Mouse (Mus musculus): ENCODE data around the gene Pi16. TPM values are rescaled to one million over a fixed set of nuclear protein-coding genes. Genes with fewer than 3 reads are reported as not detected.

Gene Pi16
- not detected for polyA plus RNA-seq (2014; fragmentation: Illumina TruSeq; extraction: RNeasy Lipid Tissue Mini Kit (QIAGEN cat#74804); ENCODE audit: low read depth, low replicate concordance)

DNA sequence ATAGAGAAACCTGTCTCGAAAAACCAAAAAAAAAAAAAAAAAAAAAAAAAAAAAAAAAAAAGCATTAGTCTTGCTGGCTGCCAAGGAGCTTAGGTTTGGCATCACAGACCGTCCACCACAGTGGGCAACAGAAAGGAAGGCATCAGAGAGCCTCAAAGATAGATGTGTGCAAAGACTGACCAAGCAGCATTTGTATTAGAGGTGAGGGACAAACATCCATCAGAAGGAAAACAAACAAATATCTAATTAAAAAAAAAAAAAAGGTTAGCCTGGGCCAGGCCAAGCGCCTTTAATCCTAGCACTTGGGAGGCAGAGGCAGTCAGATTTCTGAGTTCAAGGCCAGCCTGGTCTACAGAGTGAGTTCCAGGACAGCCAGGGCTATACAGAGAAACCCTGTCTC is at the start of gene Pi16:
TSS of gene Pi16 (plus strand) at position 301 of the 400 bp plus-strand sequence.

DNA sequence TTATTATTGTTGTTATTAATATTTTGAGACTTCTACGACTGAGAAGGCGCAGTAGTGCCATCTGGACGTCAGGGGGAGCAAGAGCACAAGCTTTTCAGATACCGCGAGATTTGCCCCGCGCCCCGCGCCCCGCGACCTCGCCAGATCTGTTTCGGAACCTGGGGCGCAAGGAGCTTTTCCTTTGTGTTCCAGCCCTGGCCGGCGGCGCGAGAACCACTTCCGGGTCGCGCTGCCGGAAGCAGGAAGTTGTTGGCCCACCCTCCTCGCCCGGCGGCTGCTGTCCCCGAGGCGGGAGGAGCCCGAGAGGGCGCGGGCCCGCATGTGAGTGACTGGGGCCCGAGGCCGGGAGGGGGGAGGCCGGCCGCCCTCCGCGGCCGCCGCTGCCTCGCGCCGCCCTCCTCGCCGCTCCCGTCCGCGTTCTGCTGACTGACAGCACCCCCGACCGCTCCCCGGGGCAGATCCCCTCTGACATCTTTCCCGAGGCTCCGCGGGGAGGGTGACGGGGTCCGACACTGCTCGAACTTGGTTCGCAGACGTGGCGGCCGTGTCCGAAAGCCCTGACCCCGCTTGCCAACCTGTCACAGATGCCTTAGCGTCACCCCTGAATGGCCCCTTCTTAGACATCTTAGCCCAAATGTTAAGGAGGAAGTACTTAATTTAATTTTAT is 48.7 kb upstream of the Pi16 start, which contains the start of gene BC004004:
TSS of gene BC004004 (plus strand) at position 107 of the 667 bp plus-strand sequence.

DNA sequence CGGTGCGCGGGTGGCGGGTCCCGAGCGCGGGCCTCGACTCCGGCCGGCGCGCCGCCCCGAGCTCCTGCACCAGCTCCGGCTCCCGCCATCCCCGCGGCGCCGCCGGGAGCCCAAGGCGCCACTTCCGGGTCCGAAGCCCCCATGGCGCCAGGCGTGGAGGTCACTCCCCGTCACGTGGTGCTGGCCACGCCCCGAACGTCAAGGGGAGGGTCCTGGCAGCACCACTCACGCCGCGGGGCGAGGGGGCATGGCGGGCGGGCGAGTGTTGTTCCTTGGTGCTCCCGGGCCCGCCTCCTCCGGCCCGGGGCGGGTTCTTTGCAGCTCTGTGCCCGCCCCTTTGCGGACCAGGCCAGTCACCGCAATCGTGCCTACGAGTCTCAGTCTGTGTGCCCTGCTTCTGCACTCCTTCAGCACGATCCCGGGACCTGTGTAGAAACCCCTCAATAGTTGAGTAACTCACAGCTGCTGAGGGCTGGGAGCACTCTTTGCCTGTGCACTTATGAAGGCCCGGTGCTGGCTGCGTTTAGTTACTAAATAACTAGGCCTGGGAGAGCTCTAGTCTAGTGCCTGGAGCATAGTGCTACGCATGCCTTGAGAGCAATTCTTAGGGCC is 30.3 kb downstream of the Pi16 start, which contains the start of gene Mtch1:
TSS of gene Mtch1 (minus strand) at position 290 of the 612 bp plus-strand sequence.

DNA sequence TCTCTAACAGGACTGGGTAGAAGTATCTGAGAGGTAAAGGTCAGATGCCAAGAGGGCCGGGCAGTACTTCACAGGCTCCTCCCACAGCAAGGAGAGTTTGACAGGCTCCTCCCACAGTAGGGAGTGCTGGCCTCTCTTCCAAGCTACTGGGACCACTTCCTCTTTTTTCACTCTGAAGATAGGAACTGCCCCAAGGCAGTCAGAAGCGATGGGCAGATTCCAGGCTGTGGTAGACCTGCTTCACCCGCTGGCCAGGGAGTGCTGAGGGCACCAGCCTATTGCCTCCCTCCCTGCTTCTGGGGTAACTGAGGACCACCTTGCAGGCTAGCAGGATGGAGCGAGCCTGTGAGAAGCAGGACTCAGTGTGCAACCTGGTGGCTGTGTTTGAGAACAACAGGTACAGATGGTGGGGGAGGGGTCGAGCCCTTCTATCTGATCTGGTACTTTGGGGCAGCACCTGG is 43.3 kb downstream of the Pi16 start, which contains the start of gene Fgd2:
TSS of gene Fgd2 (plus strand) at position 154 of the 461 bp plus-strand sequence.

Other genes with a start within 250 kb of the Pi16 start
- 148 TPM for gene Cdkn1a, start 226.7 kb upstream of the Pi16 start, polyA plus RNA-seq (2014; fragmentation: Illumina TruSeq; extraction: RNeasy Lipid Tissue Mini Kit (QIAGEN cat#74804); ENCODE audit: low read depth, low replicate concordance)
- not detected for gene Rab44, start 203.5 kb upstream of the Pi16 start, polyA plus RNA-seq (2014; fragmentation: Illumina TruSeq; extraction: RNeasy Lipid Tissue Mini Kit (QIAGEN cat#74804); ENCODE audit: low read depth, low replicate concordance)
- not detected for gene Cpne5, start 79.5 kb upstream of the Pi16 start, polyA plus RNA-seq (2014; fragmentation: Illumina TruSeq; extraction: RNeasy Lipid Tissue Mini Kit (QIAGEN cat#74804); ENCODE audit: low read depth, low replicate concordance)
- 14.9 TPM for gene Ppil1, start 53.5 kb upstream of the Pi16 start, polyA plus RNA-seq (2014; fragmentation: Illumina TruSeq; extraction: RNeasy Lipid Tissue Mini Kit (QIAGEN cat#74804); ENCODE audit: low read depth, low replicate concordance)
- gene BC004004, start 48.9 kb upstream of the Pi16 start, polyA plus RNA-seq (2014; fragmentation: Illumina TruSeq; extraction: RNeasy Lipid Tissue Mini Kit (QIAGEN cat#74804); ENCODE audit: low read depth, low replicate concordance), result 76.9 TPM
- 10.2 TPM for gene Mtch1, start 30.3 kb downstream of the Pi16 start, polyA plus RNA-seq (2014; fragmentation: Illumina TruSeq; extraction: RNeasy Lipid Tissue Mini Kit (QIAGEN cat#74804); ENCODE audit: low read depth, low replicate concordance)
- 1.1 TPM for gene Fgd2, start 43.2 kb downstream of the Pi16 start, polyA plus RNA-seq (2014; fragmentation: Illumina TruSeq; extraction: RNeasy Lipid Tissue Mini Kit (QIAGEN cat#74804); ENCODE audit: low read depth, low replicate concordance)
- gene Pim1, start 173.1 kb downstream of the Pi16 start, polyA plus RNA-seq (2014; fragmentation: Illumina TruSeq; extraction: RNeasy Lipid Tissue Mini Kit (QIAGEN cat#74804); ENCODE audit: low read depth, low replicate concordance), result 21.7 TPM
- gene Gm17657, start 232.0 kb downstream of the Pi16 start, polyA plus RNA-seq (2014; fragmentation: Illumina TruSeq; extraction: RNeasy Lipid Tissue Mini Kit (QIAGEN cat#74804); ENCODE audit: low read depth, low replicate concordance), result not detected
- 4.8 TPM for gene Tbc1d22b, start 232.1 kb downstream of the Pi16 start, polyA plus RNA-seq (2014; fragmentation: Illumina TruSeq; extraction: RNeasy Lipid Tissue Mini Kit (QIAGEN cat#74804); ENCODE audit: low read depth, low replicate concordance)
- gene Tmem217, start 234.7 kb downstream of the Pi16 start, polyA plus RNA-seq (2014; fragmentation: Illumina TruSeq; extraction: RNeasy Lipid Tissue Mini Kit (QIAGEN cat#74804); ENCODE audit: low read depth, low replicate concordance), result not detected

Data from sigmoid colon, adult 10 weeks (tissue).